Mouse (Mus musculus) frontal cortex, postnatal 10 days (tissue): ENCODE measurements around the gene Nrp2.

Experiments
- DNase-seq, 2 experiments: peaks; one replicate each; pipeline ENCODE4 v3.0.0; 2022; ENCODE audit warnings: low spot score in 2 of 2, mixed read lengths in 1 of 2

The Nrp2 gene

GRCm38 (mm10) chr1:62723891-62724290 is 20.8 kb downstream of the Nrp2 start:
- DNase-seq = no peak

- DNase-seq = no peak
These were observed 21.5 kb downstream of the Nrp2 start for GRCm38 (mm10) chr1:62724461-62725021.

- DNase-seq = no peak
These were observed 22.1 kb downstream of the Nrp2 start for GRCm38 (mm10) chr1:62725032-62725678.

GRCm38 (mm10) chr1:62727191-62727590 is 24.1 kb downstream of the Nrp2 start:
- no peak for DNase-seq

GRCm38 (mm10) chr1:62728421-62728820 is 25.3 kb downstream of the Nrp2 start:
- no peak for DNase-seq

- no peak for DNase-seq
These were observed 25.8 kb downstream of the Nrp2 start for GRCm38 (mm10) chr1:62728926-62729325.

- no peak for DNase-seq
These were observed 26.5 kb downstream of the Nrp2 start for GRCm38 (mm10) chr1:62729345-62730150.

GRCm38 (mm10) chr1:62732036-62732435 is 29.0 kb downstream of the Nrp2 start:
- DNase-seq = no peak

- DNase-seq = no peak
These were observed 31.4 kb downstream of the Nrp2 start for GRCm38 (mm10) chr1:62734420-62734931.

GRCm38 (mm10) chr1:62734980-62735379 is 31.9 kb downstream of the Nrp2 start:
- DNase-seq = no peak

- no peak for DNase-seq
These were observed 32.8 kb downstream of the Nrp2 start for GRCm38 (mm10) chr1:62735835-62736234.

GRCm38 (mm10) chr1:62736455-62737012 is 33.4 kb downstream of the Nrp2 start:
- DNase-seq = no peak

- no peak for DNase-seq
These were observed 35.1 kb downstream of the Nrp2 start for GRCm38 (mm10) chr1:62738165-62738564.

- no peak for DNase-seq
These were observed 39.0 kb downstream of the Nrp2 start for GRCm38 (mm10) chr1:62742092-62742491.

GRCm38 (mm10) chr1:62743064-62743694 is 40.1 kb downstream of the Nrp2 start:
- peak in 1 of 2 experiments; percentile 43 for DNase-seq

- no peak for DNase-seq
These were observed 42.8 kb downstream of the Nrp2 start for GRCm38 (mm10) chr1:62745889-62746288.

GRCm38 (mm10) chr1:62747421-62748111 is 44.5 kb downstream of the Nrp2 start:
- DNase-seq = no peak

GRCm38 (mm10) chr1:62748361-62748760 is 45.3 kb downstream of the Nrp2 start:
- no peak for DNase-seq

- DNase-seq = peak in 1 of 2 experiments; percentile 33
These were observed 46.6 kb downstream of the Nrp2 start for GRCm38 (mm10) chr1:62749716-62750115.

GRCm38 (mm10) chr1:62750408-62751008 is 47.4 kb downstream of the Nrp2 start:
- no peak for DNase-seq
